Mouse (Mus musculus): Measurements from ENCODE around the gene Tmem100. TPM values are rescaled to one million over a fixed set of nuclear protein-coding genes. Genes with fewer than 3 reads are reported as not detected.

The Tmem100 gene
- polyA plus RNA-seq (2012; ENCODE audit: insufficient read depth, low replicate concordance), result not detected in 2 replicates

DNA sequence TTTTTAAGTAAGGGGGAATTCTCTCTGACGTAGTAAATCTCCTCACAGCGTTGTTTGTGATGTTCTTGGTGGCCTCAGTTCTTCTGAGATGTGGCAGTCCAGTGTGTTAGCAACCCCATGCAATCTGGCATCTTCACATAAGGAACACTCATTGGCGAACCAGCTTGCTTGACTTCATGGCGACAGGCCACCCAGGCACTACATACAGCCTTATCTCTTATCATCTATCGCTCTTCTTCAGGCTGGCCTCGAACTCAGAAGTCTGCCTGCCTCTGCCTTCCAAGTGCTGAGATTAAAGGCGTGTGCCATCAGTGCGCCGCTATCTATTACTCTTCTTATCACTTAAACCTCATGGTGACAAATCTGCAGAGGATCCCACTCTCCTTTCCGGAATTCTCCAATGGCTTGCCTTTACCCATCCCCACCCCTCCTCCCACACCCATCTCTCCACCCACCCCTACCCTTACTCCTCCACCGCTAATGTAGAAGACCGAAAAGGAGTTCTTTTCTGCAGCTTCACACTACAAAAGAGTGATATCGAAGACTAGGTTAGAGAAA, at the start of gene Tmem100:
Gene Tmem100, plus strand, starts transcription at position 508 of the 558 bp plus-strand sequence.
- Histone ChIP-seq H3K9me3 (no peaks in the 10 kb centered on the region), H3K4me3 (replicated peaks) (peak within 1 kb of the TSS; percentile 75), H3K27me3 (replicated peaks) (peaks cover 55% of the 10 kb centered on the region), H3K4me1 (peaks cover 3% of the 10 kb centered on the region; the same call in 1 of the 2 replicates), H3K36me3 (replicated peaks; ENCODE audit: low read length) (no peaks in the 10 kb centered on the region)
- no peak for TF ChIP-seq FLI1 (IDR thresholded peaks at IDR 0.05; ENCODE audit: low read length)
- TF ChIP-seq GATA1 (IDR thresholded peaks at IDR 0.05; ENCODE audit: borderline replicate concordance, low read length), result no peak

DNA sequence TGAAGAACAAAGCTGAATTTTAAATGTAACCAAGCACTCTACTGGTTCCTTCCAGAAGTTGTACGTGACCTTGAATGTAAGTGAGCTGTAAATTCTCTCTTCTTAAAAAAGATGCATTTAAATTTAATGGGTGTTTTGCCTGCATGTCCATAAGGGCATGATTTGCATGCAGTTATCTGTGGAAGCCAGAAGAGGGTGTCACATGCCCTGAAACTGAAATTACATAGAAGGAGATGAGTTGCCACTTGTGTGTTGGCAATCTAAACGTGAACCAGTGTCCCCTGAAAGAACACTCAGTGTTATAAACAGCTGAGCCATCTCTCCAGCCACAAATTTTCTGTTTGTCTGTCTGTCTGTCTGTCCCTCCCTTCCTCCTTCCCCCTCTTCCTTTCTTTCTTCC, 47.2 kb upstream of the Tmem100 start:
- peaks cover 17% of the 10 kb centered on the region for H3K36me3 ChIP-seq (replicated peaks; ENCODE audit: low read length)
- peaks cover 24% of the 10 kb centered on the region for H3K4me1 ChIP-seq

DNA sequence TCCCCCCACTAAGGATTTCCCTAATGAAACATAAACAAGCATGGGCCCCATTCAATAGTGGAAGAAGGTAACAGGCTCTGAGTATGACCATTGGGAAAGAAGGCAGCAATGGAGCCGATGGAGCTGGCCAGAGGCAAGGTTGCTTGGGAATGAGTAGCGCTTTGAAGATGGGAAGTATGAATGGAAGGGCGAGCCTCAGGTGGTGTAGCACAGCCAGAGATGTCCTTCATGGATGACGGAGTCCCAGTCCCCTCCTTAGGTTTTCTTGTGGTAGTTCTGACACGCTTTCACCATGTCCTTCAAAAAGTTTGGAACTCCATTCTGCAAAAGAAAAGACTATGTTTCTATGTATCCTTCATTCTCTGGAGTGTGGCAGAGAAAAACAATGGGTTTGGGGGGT, 45.7 kb upstream of the Tmem100 start:
- Histone ChIP-seq H3K27me3 (replicated peaks) (peaks cover 5% of the 10 kb centered on the region), H3K4me1 (peaks cover 28% of the 10 kb centered on the region), H3K4me3 (replicated peaks) (no peak overlapping the region), H3K36me3 (replicated peaks; ENCODE audit: low read length) (peaks cover 20% of the 10 kb centered on the region), H3K9me3 (no peaks in the 10 kb centered on the region)
- no peak for TF ChIP-seq GATA1 (IDR thresholded peaks at IDR 0.05; ENCODE audit: borderline replicate concordance, low read length)
- no peak for TF ChIP-seq FLI1 (IDR thresholded peaks at IDR 0.05; ENCODE audit: low read length)

More for the DNA sequence above, 47.2 kb upstream of the Tmem100 start:
- Histone ChIP-seq H3K9me3 (no peaks in the 10 kb centered on the region), H3K27me3 (replicated peaks) (peaks cover 5% of the 10 kb centered on the region), H3K4me3 (replicated peaks) (no peak overlapping the region)
- TF ChIP-seq GATA1 (IDR thresholded peaks at IDR 0.05; ENCODE audit: borderline replicate concordance, low read length), result no peak
- no peak for TF ChIP-seq FLI1 (IDR thresholded peaks at IDR 0.05; ENCODE audit: low read length)

DNA sequence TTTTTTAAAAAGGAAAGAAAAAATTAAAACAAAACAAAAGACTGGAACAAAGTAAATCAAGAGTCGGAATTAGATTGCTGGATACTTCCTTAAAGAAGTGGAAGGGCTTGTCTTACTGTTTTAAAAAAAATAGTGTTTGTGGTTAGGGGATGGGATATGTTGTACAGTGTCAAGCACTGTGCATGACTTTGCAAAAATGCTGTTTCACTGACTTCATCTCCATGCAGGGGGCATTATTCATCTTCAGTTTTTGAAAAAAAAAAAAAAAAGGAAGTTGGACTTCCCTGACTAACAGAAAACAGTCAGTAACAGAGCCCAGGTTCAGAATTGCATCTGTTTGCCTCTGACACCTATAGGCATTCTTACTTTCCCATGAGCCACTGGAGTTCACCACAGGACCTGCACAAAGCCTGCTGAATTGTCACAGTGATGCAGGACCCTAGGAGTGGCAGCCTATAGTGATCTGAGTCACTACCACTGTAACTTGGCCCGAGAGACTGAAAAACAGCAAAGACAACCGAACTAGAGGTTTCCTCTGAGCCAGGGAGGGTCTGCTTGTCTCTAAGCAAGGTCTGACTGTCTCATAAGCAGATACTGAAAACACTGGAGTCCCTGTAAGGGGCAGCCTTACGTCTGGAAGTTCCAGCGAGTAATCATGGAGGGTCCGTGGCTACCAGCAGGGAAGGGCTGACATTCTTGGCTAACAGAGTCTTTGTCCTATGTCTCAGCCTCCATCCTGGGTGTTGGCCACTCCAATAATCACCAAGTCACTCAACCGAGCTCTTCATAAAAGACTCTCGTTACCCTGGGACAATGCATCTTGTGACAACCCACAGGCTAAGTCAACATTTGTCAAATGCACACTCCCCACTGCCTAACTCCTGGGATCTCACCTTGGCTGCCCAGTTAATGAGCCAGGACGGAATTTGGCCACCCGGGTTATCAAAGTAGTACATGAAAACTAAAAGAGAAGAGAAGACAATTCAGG, 44.7 kb upstream of the Tmem100 start:
- Histone ChIP-seq H3K4me3 (replicated peaks) (peak overlapping the region; percentile 35), H3K27me3 (replicated peaks) (peaks cover 2% of the 10 kb centered on the region), H3K4me1 (peaks cover 32% of the 10 kb centered on the region), H3K9me3 (no peaks in the 10 kb centered on the region), H3K36me3 (replicated peaks; ENCODE audit: low read length) (peaks cover 23% of the 10 kb centered on the region)
- TF ChIP-seq FLI1 (IDR thresholded peaks at IDR 0.05; ENCODE audit: low read length) (no peak), GATA1 (IDR thresholded peaks at IDR 0.05; ENCODE audit: borderline replicate concordance, low read length) (no peak)

- peaks cover 2% of the 10 kb centered on the region for H3K27me3 ChIP-seq (replicated peaks)
- H3K4me3 ChIP-seq (replicated peaks), result no peak overlapping the region
- TF ChIP-seq GATA1 (IDR thresholded peaks at IDR 0.05; ENCODE audit: borderline replicate concordance, low read length) (no peak), FLI1 (IDR thresholded peaks at IDR 0.05; ENCODE audit: low read length) (no peak)
- H3K4me1 ChIP-seq, result peaks cover 32% of the 10 kb centered on the region
- no peaks in the 10 kb centered on the region for H3K9me3 ChIP-seq
- H3K36me3 ChIP-seq (replicated peaks; ENCODE audit: low read length), result peaks cover 26% of the 10 kb centered on the region
Measured at GRCm38 (mm10) chr11:89986516-89986915, 43.6 kb upstream of the Tmem100 start.

DNA sequence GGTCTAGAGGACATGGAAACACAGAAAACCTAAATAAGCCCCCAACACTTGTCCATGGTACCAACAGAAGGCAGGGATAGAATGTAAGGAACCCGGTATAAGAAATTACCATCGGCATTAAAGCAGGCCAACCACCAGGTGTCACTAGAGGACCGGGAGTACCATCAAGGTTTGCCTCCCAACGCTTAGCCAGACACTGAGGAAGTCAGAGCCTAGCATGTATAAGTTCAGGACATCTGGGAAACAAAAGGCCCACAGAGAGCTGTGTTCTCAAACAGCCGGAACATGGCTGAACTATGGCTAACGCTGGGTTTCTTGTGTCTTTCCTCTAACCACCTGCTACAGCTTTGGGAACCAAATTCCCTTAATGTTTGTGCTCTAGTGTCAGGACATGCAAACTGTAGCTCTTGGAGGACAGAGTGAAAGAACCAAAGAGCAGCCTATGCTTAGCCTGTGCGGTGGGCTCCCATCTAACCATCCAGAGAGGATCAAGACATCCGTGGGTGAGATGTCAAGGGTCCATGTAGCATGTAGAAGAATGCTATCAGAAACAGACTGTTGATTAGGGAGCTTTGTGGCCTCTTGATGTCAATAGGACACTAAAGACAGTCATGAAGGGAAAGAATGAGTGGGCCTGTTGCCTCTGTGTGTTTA, 41.1 kb upstream of the Tmem100 start:
- Histone ChIP-seq H3K27me3 (replicated peaks) (peaks cover 2% of the 10 kb centered on the region), H3K4me3 (replicated peaks) (no peak overlapping the region), H3K9me3 (no peaks in the 10 kb centered on the region), H3K4me1 (peaks cover 35% of the 10 kb centered on the region), H3K36me3 (replicated peaks; ENCODE audit: low read length) (peaks cover 23% of the 10 kb centered on the region)
- TF ChIP-seq GATA1 (IDR thresholded peaks at IDR 0.05; ENCODE audit: borderline replicate concordance, low read length), result no peak
- no peak for TF ChIP-seq FLI1 (IDR thresholded peaks at IDR 0.05; ENCODE audit: low read length)

- Histone ChIP-seq H3K4me1 (peaks cover 15% of the 10 kb centered on the region), H3K4me3 (replicated peaks) (no peak overlapping the region)
- no peak for TF ChIP-seq GATA1 (IDR thresholded peaks at IDR 0.05; ENCODE audit: borderline replicate concordance, low read length)
- no peak for TF ChIP-seq FLI1 (IDR thresholded peaks at IDR 0.05; ENCODE audit: low read length)
Measured at GRCm38 (mm10) chr11:89991661-89992060, 38.5 kb upstream of the Tmem100 start.

GRCm38 (mm10) chr11:89994706-89995105, 35.4 kb upstream of the Tmem100 start:
- no peaks in the 10 kb centered on the region for H3K27me3 ChIP-seq (replicated peaks)
- H3K9me3 ChIP-seq, result no peaks in the 10 kb centered on the region
- H3K4me3 ChIP-seq (replicated peaks), result no peak overlapping the region
- H3K36me3 ChIP-seq (replicated peaks; ENCODE audit: low read length), result peaks cover 29% of the 10 kb centered on the region
- H3K4me1 ChIP-seq, result peaks cover 9% of the 10 kb centered on the region
- TF ChIP-seq GATA1 (IDR thresholded peaks at IDR 0.05; ENCODE audit: borderline replicate concordance, low read length) (no peak), FLI1 (IDR thresholded peaks at IDR 0.05; ENCODE audit: low read length) (no peak)

More at GRCm38 (mm10) chr11:89991661-89992060, 38.5 kb upstream of the Tmem100 start:
- no peaks in the 10 kb centered on the region for H3K9me3 ChIP-seq
- H3K36me3 ChIP-seq (replicated peaks; ENCODE audit: low read length), result peaks cover 15% of the 10 kb centered on the region
- peaks cover 2% of the 10 kb centered on the region for H3K27me3 ChIP-seq (replicated peaks)

GRCm38 (mm10) chr11:89995596-89995995, 34.6 kb upstream of the Tmem100 start:
- H3K36me3 ChIP-seq (replicated peaks; ENCODE audit: low read length), result peaks cover 28% of the 10 kb centered on the region
- no peak for TF ChIP-seq FLI1 (IDR thresholded peaks at IDR 0.05; ENCODE audit: low read length)
- no peak for TF ChIP-seq GATA1 (IDR thresholded peaks at IDR 0.05; ENCODE audit: borderline replicate concordance, low read length)
- H3K4me1 ChIP-seq, result peaks cover 7% of the 10 kb centered on the region
- H3K27me3 ChIP-seq (replicated peaks), result no peaks in the 10 kb centered on the region
- H3K4me3 ChIP-seq (replicated peaks), result no peak overlapping the region
- no peaks in the 10 kb centered on the region for H3K9me3 ChIP-seq
